Mouse (Mus musculus): ENCODE data around the gene Olfr1471. TPM values are rescaled to one million over a fixed set of nuclear protein-coding genes. Genes with fewer than 3 reads are reported as not detected.
"Not testable (repeated sequence)": the region's sequence is repeated elsewhere in the genome, so short reads cannot be mapped to it uniquely, and the experiment has no call there.

Gene Olfr1471
- polyA plus RNA-seq (2012; rRNA removed): not detected in 2 replicates

- not testable (repeated sequence) for DNase-seq (ENCODE audit: extremely low spot score in 1 of 2, low spot score in 1 of 2)
Measured at GRCm38 (mm10) chr19:13443109-13443508, at the start of gene Olfr1471. Gene Olfr1471, plus strand, starts transcription at chr19:13443409.

DNA sequence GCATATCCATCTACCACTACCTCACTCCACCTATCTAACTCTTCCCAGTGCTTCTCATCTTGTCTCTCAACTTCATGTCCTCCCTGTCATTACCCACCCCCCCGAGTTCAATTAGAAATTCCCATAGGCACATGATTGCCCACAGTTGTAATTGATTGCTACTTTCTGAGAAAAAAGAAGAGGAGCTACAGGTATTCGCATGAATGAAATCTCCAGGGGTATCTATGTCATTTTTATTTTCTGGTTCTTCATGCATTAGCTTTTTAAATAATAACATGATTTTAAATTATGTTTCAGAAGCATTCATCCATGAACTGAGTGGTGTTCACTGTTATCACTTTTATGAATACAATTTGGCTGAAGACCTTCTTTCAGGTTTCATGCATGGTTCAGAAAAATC lies 35.7 kb upstream of the Olfr1471 start, which contains the start of gene Olfr1469:
Gene Olfr1469 (plus strand): TSS at position 301 of the 400 bp plus-strand sequence.
- DNase-seq (ENCODE audit: extremely low spot score in 1 of 2, low spot score in 1 of 2): no peak

- DNase-seq (ENCODE audit: extremely low spot score in 1 of 2, low spot score in 1 of 2): no peak
Measured at GRCm38 (mm10) chr19:13455986-13456385, 12.8 kb downstream of the Olfr1471 start, which contains the start of gene Olfr1472. Gene Olfr1472, minus strand, starts transcription at chr19:13456086.

GRCm38 (mm10) chr19:13469265-13469664 lies 26.1 kb downstream of the Olfr1471 start, which contains the start of gene Olfr1474:
Gene Olfr1474, plus strand, starts transcription at chr19:13469565.
- not testable (repeated sequence) for DNase-seq (ENCODE audit: extremely low spot score in 1 of 2, low spot score in 1 of 2)

DNA sequence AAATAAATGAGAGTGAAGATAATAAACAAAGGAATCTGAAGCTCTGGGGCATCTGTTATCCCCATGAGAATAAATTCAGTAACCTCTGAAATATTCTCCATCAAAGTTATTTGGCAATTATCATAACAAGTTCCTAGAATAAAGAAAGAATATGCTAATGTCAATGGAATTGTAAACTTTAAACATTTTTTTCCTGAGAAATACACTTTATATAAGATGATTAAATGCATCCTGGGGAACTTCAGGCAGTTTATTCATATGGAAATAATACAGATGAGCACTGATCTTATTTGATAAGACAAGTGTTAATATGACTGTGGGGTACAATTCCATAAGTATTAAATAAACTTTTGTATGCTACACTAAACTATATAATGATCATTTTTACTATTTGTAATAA lies 36.9 kb downstream of the Olfr1471 start, which contains the start of gene Olfr1475:
Gene Olfr1475 (minus strand): TSS at position 101 of the 400 bp plus-strand sequence.
- DNase-seq (ENCODE audit: extremely low spot score in 1 of 2, low spot score in 1 of 2): no peak

GRCm38 (mm10) chr19:13500246-13500645 lies 57.0 kb downstream of the Olfr1471 start, which contains the start of gene Olfr1477:
Gene Olfr1477, plus strand, starts transcription at chr19:13500546.
- no peak for DNase-seq (ENCODE audit: extremely low spot score in 1 of 2, low spot score in 1 of 2)

Other genes with a start within 250 kb of the Olfr1471 start
- gene Olfr1463, start 212.1 kb upstream of the Olfr1471 start, polyA plus RNA-seq (2012; rRNA removed): 0.08 and 0.10 TPM in 2 replicates
- not detected in 2 replicates for gene Olfr1465, start 127.9 kb upstream of the Olfr1471 start, polyA plus RNA-seq (2012; rRNA removed)
- not detected in 2 replicates for gene Olfr1466, start 104.5 kb upstream of the Olfr1471 start, polyA plus RNA-seq (2012; rRNA removed)
- gene Olfr1467, start 81.2 kb upstream of the Olfr1471 start, polyA plus RNA-seq (2012; rRNA removed): not detected in 2 replicates
- not detected in 2 replicates for gene Olfr1469, start 35.6 kb upstream of the Olfr1471 start, polyA plus RNA-seq (2012; rRNA removed)
- not detected in 2 replicates for gene Olfr1472, start 12.7 kb downstream of the Olfr1471 start, polyA plus RNA-seq (2012; rRNA removed)
- not detected in 2 replicates for gene Olfr1474, start 26.2 kb downstream of the Olfr1471 start, polyA plus RNA-seq (2012; rRNA removed)
- not detected in 2 replicates for gene Olfr1475, start 36.8 kb downstream of the Olfr1471 start, polyA plus RNA-seq (2012; rRNA removed)
- 0.02 TPM in 1 of 2 replicates, not detected in the other for gene Olfr1477, start 57.1 kb downstream of the Olfr1471 start, polyA plus RNA-seq (2012; rRNA removed)
- not detected in 2 replicates for gene Olfr1480, start 84.5 kb downstream of the Olfr1471 start, polyA plus RNA-seq (2012; rRNA removed)
- not detected in 2 replicates for gene Olfr1484, start 140.1 kb downstream of the Olfr1471 start, polyA plus RNA-seq (2012; rRNA removed)
- not detected in 2 replicates for gene Olfr1487, start 174.0 kb downstream of the Olfr1471 start, polyA plus RNA-seq (2012; rRNA removed)
- not detected in 2 replicates for gene Olfr1489, start 188.2 kb downstream of the Olfr1471 start, polyA plus RNA-seq (2012; rRNA removed)
- not detected in 2 replicates for gene Olfr1490, start 207.7 kb downstream of the Olfr1471 start, polyA plus RNA-seq (2012; rRNA removed)

Data from frontal cortex, adult 2 months (tissue).